Mouse (Mus musculus): ENCODE measurements around the gene Uggt1.
A peak's percentile ranks its signal among the peaks of the same experiment; 100 is the strongest.

Gene Uggt1

GRCm38 (mm10) chr1:36257276-36257675 lies 12.8 kb upstream of the Uggt1 start:
- no peak for DNase-seq (ENCODE audit: low spot score)

GRCm38 (mm10) chr1:36255871-36256640 lies 11.5 kb upstream of the Uggt1 start:
- DNase-seq (ENCODE audit: low spot score) = no peak

- no peak for DNase-seq (ENCODE audit: low spot score)
These were observed 10.3 kb upstream of the Uggt1 start for GRCm38 (mm10) chr1:36254635-36255360.

GRCm38 (mm10) chr1:36252791-36253190 lies 8.3 kb upstream of the Uggt1 start:
- DNase-seq (ENCODE audit: low spot score) = peak; percentile 72

GRCm38 (mm10) chr1:36251426-36251825 lies 6.9 kb upstream of the Uggt1 start:
- DNase-seq (ENCODE audit: low spot score) = peak; percentile 62

GRCm38 (mm10) chr1:36246688-36247087 lies 2.2 kb upstream of the Uggt1 start:
- no peak for DNase-seq (ENCODE audit: low spot score)

GRCm38 (mm10) chr1:36244828-36245215 lies 302 bp upstream of the Uggt1 start:
- DNase-seq (ENCODE audit: low spot score) = no peak

GRCm38 (mm10) chr1:36243447-36244057 lies 968 bp downstream of the Uggt1 start:
- no peak for DNase-seq (ENCODE audit: low spot score)

GRCm38 (mm10) chr1:36241903-36242429 lies 2.6 kb downstream of the Uggt1 start:
- no peak for DNase-seq (ENCODE audit: low spot score)

- no peak for DNase-seq (ENCODE audit: low spot score)
These were observed 4.3 kb downstream of the Uggt1 start for GRCm38 (mm10) chr1:36240176-36240575.

- no peak for DNase-seq (ENCODE audit: low spot score)
These were observed 5.1 kb downstream of the Uggt1 start for GRCm38 (mm10) chr1:36239396-36239795.

GRCm38 (mm10) chr1:36235855-36236254 lies 8.7 kb downstream of the Uggt1 start:
- no peak for DNase-seq (ENCODE audit: low spot score)

GRCm38 (mm10) chr1:36235057-36235639 lies 9.4 kb downstream of the Uggt1 start:
- DNase-seq (ENCODE audit: low spot score) = no peak

GRCm38 (mm10) chr1:36233218-36233617 lies 11.3 kb downstream of the Uggt1 start:
- DNase-seq (ENCODE audit: low spot score) = no peak

GRCm38 (mm10) chr1:36230919-36231705 lies 13.4 kb downstream of the Uggt1 start:
- no peak for DNase-seq (ENCODE audit: low spot score)

- DNase-seq (ENCODE audit: low spot score) = no peak
These were observed 16.1 kb downstream of the Uggt1 start for GRCm38 (mm10) chr1:36228461-36228860.

GRCm38 (mm10) chr1:36224648-36225047 lies 19.9 kb downstream of the Uggt1 start:
- DNase-seq (ENCODE audit: low spot score) = no peak

GRCm38 (mm10) chr1:36214324-36214723 lies 30.2 kb downstream of the Uggt1 start:
- no peak for DNase-seq (ENCODE audit: low spot score)

- no peak for DNase-seq (ENCODE audit: low spot score)
These were observed 42.8 kb downstream of the Uggt1 start for GRCm38 (mm10) chr1:36201739-36202138.

- DNase-seq (ENCODE audit: low spot score) = no peak
These were observed 50.0 kb downstream of the Uggt1 start for GRCm38 (mm10) chr1:36194482-36194881.

- DNase-seq (ENCODE audit: low spot score) = no peak
These were observed 52.6 kb downstream of the Uggt1 start for GRCm38 (mm10) chr1:36191966-36192365.

- no peak for DNase-seq (ENCODE audit: low spot score)
These were observed 64.5 kb downstream of the Uggt1 start for GRCm38 (mm10) chr1:36180038-36180437.
